Mouse (Mus musculus) G1E (cell line): ENCODE measurements at regions not wholly inside any gene's neighbourhood (a gene's known extent, or its start where the extent isn't known, plus 50 kb on each side); places are given as distances from the start of the nearest gene placed in this dataset.

Source experiments
- ATAC-seq: 2 replicates; pipeline ENCODE4 v1.8.0; 2016; ENCODE audit warnings: mild to moderate bottlenecking; ENCODE audit not compliant: insufficient number of reproducible peaks, poor library complexity, low FRiP score, severe bottlenecking; ENCODE audit errors: extremely low read depth
- DNase-seq: peaks from one replicate; pipeline ENCODE4 v3.0.0; 2012; ENCODE audit warnings: low spot score
- H3K27me3 ChIP-seq: 2 replicates; pipeline ENCODE4 v1.6.1; 2012; ENCODE audit warnings: mild to moderate bottlenecking, low read length, inconsistent platforms; ENCODE audit not compliant: insufficient read depth
- H3K36me3 ChIP-seq: replicated peaks from 2 replicates; pipeline ENCODE3; 2012; ENCODE audit warnings: mild to moderate bottlenecking, inconsistent platforms
- H3K4me1 ChIP-seq: 2 replicates; pipeline ENCODE4 v1.6.1; 2012; ENCODE audit warnings: low read depth, low read length, inconsistent platforms, mixed read lengths; ENCODE audit not compliant: insufficient read depth
- H3K4me3 ChIP-seq: 2 replicates; pipeline ENCODE4 v1.5.1; 2012; ENCODE audit warnings: low read depth, mild to moderate bottlenecking, inconsistent platforms, low read length, moderate library complexity, mixed read lengths
- H3K9me3 ChIP-seq: replicated peaks from 2 replicates; pipeline ENCODE4 v1.6.1; 2012; ENCODE audit warnings: inconsistent platforms
- CTCF ChIP-seq: IDR thresholded peaks from 2 replicates; pipeline ENCODE4 v1.5.1; 2012; ENCODE audit warnings: low read depth, low read length, inconsistent platforms, mixed read lengths
- GATA1 ChIP-seq: IDR thresholded peaks from 2 replicates; pipeline ENCODE4 v1.6.1; 2012; ENCODE audit warnings: borderline replicate concordance, low read length, inconsistent platforms, mixed read lengths
- GATA2 ChIP-seq: IDR thresholded peaks from 2 replicates; pipeline ENCODE4 v1.6.1; 2012; ENCODE audit warnings: low read depth, low read length, inconsistent platforms, borderline replicate concordance
- POLR2AphosphoS5 ChIP-seq: IDR thresholded peaks from 2 replicates; pipeline ENCODE4 v1.6.1; 2012; ENCODE audit warnings: low read depth, low read length, inconsistent platforms; ENCODE audit not compliant: insufficient replicate concordance
- TAL1 ChIP-seq: conservative IDR thresholded peaks from 2 replicates; pipeline ENCODE4 v1.6.1; 2012; ENCODE audit warnings: low read depth, low read length, inconsistent platforms, mixed read lengths

DNA sequence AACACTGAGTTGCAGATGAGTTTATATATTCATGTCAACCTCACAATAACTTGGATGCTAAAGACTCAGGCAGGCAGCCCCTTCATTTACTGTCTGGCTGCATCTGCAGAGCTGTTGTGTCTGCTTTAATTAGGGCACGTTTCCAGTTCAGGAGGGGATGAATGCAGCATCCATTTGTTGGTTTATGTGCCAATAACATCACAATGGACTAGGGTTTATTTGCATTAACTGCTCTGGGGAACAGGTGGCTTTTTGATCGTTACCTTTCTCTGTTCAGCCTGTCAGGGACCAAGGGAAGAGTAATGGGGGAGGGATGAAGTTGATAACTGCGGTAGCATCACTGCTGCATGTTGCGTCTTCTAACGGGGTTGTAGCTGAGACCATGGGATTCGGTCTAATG, 425.3 kb upstream of the Stxbp6 start:
- ATAC-seq (no peak), DNase-seq (no peak)
- Histone ChIP-seq H3K9me3 (no peaks in the 10 kb centered on the region), H3K27me3 (no peaks in the 10 kb centered on the region), H3K4me3 (no peak overlapping the region), H3K36me3 (no peaks in the 10 kb centered on the region), H3K4me1 (no peaks in the 10 kb centered on the region)
- TF ChIP-seq POLR2AphosphoS5: no peak
- no peak for TF ChIP-seq GATA1
- no peak for TF ChIP-seq GATA2
- no peak for TF ChIP-seq CTCF
- TF ChIP-seq TAL1: no peak

DNA sequence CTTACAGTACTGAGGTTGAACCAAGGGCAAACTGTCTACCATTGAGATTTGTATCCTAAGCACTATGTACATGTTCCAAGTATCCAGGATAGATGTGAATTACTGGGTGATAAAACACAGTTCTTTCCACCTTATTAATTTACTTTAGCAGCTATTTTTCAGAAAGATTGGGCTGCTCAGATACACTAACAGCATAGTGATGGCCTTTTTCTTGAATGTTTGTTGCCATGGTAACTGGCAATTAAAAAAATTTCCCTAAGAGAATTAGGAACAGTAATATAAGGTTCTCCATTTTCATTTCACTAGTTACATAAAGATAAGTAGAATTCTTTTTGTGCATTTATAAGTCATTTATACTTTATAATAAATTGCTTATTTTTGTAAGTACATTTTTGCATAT, 423.7 kb upstream of the Stxbp6 start:
- H3K4me3 ChIP-seq: no peak overlapping the region
- no peaks in the 10 kb centered on the region for H3K9me3 ChIP-seq
- no peaks in the 10 kb centered on the region for H3K27me3 ChIP-seq
- no peaks in the 10 kb centered on the region for H3K36me3 ChIP-seq
- H3K4me1 ChIP-seq: no peaks in the 10 kb centered on the region
- DNase-seq (no peak), ATAC-seq (no peak)
- TF ChIP-seq GATA1: no peak
- TF ChIP-seq CTCF: no peak
- no peak for TF ChIP-seq GATA2
- TF ChIP-seq TAL1: no peak
- no peak for TF ChIP-seq POLR2AphosphoS5

DNA sequence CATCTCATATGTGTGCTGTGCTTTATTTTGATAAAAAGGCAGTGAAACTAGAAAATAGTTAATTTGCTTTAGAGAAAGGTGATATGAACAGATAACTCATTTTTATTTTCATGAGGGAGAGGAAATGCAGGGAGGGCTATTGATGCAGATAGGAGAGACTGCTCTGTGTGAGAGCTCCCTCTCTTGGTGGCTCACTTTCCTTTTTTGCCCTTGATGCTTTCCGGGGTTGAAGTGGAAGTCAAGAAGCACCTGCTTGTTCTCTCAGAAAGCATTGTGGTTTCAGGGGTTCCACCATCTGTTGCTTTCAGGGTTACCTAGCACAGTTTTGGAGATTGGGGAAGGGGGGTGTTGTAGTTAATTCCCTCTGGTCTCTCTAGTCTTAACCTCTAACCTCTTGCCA, 414.5 kb upstream of the Stxbp6 start:
- H3K4me3 ChIP-seq: no peak overlapping the region
- DNase-seq (no peak), ATAC-seq (no peak)
- H3K36me3 ChIP-seq: no peaks in the 10 kb centered on the region
- no peaks in the 10 kb centered on the region for H3K9me3 ChIP-seq
- no peaks in the 10 kb centered on the region for H3K27me3 ChIP-seq
- TF ChIP-seq GATA2 (no peak), GATA1 (no peak), POLR2AphosphoS5 (no peak), CTCF (no peak), TAL1 (no peak)
- H3K4me1 ChIP-seq: no peaks in the 10 kb centered on the region

DNA sequence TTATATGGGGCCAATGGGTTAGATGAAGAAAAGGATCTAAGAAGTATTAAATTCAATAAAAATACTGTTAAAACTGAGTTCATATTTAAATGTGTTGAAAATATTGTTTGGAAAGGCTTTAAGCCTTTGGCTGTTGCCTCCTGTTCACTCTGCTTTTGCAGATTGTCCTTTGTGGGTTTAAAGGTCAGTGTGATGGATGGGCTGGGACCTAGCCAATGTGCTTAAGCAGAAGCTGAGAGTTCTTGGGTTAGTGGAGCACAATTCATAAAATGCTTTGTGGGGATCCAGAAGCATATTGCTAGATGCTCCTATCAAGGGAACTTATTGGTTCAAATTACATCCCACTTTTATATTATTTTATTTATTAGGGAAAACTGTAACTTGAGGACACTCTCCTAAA, 402.4 kb upstream of the Stxbp6 start:
- Histone ChIP-seq H3K4me1 (no peaks in the 10 kb centered on the region), H3K36me3 (no peaks in the 10 kb centered on the region), H3K27me3 (no peaks in the 10 kb centered on the region), H3K4me3 (no peak overlapping the region), H3K9me3 (no peaks in the 10 kb centered on the region)
- DNase-seq (no peak), ATAC-seq (no peak)
- TF ChIP-seq GATA1: no peak
- TF ChIP-seq TAL1: no peak
- TF ChIP-seq GATA2: no peak
- no peak for TF ChIP-seq POLR2AphosphoS5
- TF ChIP-seq CTCF: no peak

DNA sequence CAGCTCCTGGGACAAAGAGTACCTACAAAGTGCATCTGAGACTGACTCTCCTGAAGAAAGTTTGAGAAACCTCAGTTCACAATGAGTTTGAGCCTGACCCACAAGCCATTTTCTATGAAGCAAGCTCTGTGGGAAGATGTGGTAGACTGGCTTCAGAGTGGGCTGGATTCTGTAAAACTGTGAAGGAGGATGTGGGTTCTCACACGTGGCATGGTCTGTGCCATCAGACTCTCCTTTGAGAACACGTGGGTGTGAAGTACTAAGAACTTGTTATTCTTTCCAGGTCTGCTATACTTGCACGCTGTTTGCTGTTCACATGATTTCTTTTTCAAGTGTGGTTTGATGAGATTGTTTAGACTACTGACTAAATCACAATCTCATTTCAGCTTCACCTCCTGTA, 393.6 kb upstream of the Stxbp6 start:
- no peaks in the 10 kb centered on the region for H3K4me1 ChIP-seq
- H3K9me3 ChIP-seq: peaks cover 2% of the 10 kb centered on the region
- no peak overlapping the region for H3K4me3 ChIP-seq
- DNase-seq: no peak
- ATAC-seq: no peak
- no peaks in the 10 kb centered on the region for H3K27me3 ChIP-seq
- TF ChIP-seq CTCF (no peak), TAL1 (no peak), POLR2AphosphoS5 (no peak), GATA1 (no peak), GATA2 (no peak)
- H3K36me3 ChIP-seq: no peaks in the 10 kb centered on the region

DNA sequence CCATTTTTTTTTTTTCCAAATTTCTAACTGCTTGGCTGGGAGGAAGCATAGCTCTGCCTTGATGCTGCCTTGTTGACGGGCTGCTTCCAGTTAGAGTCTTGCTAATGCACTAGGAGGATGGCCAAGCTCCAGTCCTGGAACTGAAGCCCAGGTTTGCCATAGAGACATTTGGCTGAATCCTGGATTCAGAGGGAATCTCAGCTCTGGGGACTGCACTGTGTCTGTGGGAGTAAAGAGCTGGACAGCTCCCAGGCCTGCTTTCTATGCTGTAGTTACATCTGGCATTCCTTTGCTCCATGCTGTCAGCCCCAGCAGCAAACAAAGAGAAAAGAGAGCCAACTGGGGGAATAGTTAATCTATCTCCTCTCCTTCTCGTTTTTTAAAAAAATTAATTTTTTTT, 392.5 kb upstream of the Stxbp6 start:
- TF ChIP-seq TAL1: no peak
- TF ChIP-seq GATA2: no peak
- TF ChIP-seq CTCF: no peak
- no peak for TF ChIP-seq GATA1
- TF ChIP-seq POLR2AphosphoS5: no peak

DNA sequence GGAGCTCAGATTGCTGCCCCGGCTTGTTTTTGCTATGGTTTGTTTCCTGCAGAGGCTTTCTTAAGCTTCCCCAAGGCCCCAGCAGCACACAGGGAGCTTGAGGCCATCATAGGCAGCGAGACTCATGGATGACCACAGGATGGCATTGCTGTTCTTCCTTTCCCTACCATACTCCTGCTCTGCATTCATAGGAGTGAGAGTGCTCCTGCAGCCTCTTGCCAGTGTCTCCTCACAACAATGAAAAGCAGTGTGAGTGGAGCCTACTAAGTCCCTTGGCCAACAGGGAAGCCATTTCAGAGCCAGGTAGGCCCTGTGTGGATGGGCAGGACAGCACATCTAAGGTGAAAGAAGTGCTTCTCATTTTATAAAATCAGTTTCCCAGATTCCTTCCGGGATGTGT, 391.6 kb upstream of the Stxbp6 start:
- H3K4me1 ChIP-seq: no peaks in the 10 kb centered on the region
- H3K9me3 ChIP-seq: peaks cover 2% of the 10 kb centered on the region
- no peak for DNase-seq
- no peaks in the 10 kb centered on the region for H3K36me3 ChIP-seq
- no peak for ATAC-seq
- no peaks in the 10 kb centered on the region for H3K27me3 ChIP-seq
- TF ChIP-seq TAL1 (no peak), GATA2 (no peak), GATA1 (no peak), CTCF (no peak), POLR2AphosphoS5 (no peak)
- no peak overlapping the region for H3K4me3 ChIP-seq

More for the DNA sequence above, 392.5 kb upstream of the Stxbp6 start:
- no peaks in the 10 kb centered on the region for H3K36me3 ChIP-seq
- no peak overlapping the region for H3K4me3 ChIP-seq
- ATAC-seq (no peak), DNase-seq (no peak)
- no peaks in the 10 kb centered on the region for H3K27me3 ChIP-seq
- peaks cover 2% of the 10 kb centered on the region for H3K9me3 ChIP-seq
- no peaks in the 10 kb centered on the region for H3K4me1 ChIP-seq
